Mouse (Mus musculus): ENCODE data around the gene Grb10. TPM values are rescaled to one million over a fixed set of nuclear protein-coding genes. Genes with fewer than 3 reads are reported as not detected.

The Grb10 gene
- polyA plus RNA-seq, 2 experiments: 43.2 to 91.5 TPM

- H3K27ac ChIP-seq: no peak overlapping the region
- no peak overlapping the region for H3K4me3 ChIP-seq (ENCODE audit: insufficient read depth in 1 of 2, low read depth in 2 of 2, low read length in 2 of 2)
- H3K9ac ChIP-seq (replicated peaks): no peak overlapping the region
- H3K9me3 ChIP-seq (ENCODE audit: control insufficient read depth, low read length): no peaks in the 10 kb centered on the region
- no peak overlapping the region for H3K4me2 ChIP-seq (ENCODE audit: low read depth)
- peaks cover 3% of the 10 kb centered on the region for H3K36me3 ChIP-seq (replicated peaks; ENCODE audit: control insufficient read depth, insufficient read depth, low read depth)
- no peaks in the 10 kb centered on the region for H3K27me3 ChIP-seq (ENCODE audit: control insufficient read depth, insufficient read depth, low read length)
- DNase-seq (ENCODE audit: low read depth in 3 of 3, low spot score in 3 of 3) (no peak), ATAC-seq (ENCODE audit: insufficient read depth) (no peak)
- peaks cover 0 to 8% of the 10 kb centered on the region in 2 experiments; a peak in 2 of 4 replicates for H3K4me1 ChIP-seq (replicated peaks; ENCODE audit: control insufficient read depth in 2 of 2, insufficient read depth in 2 of 2, low read length in 1 of 2)
- 72% methylated on average over 5 of the region's 5 CpGs for WGBS (ENCODE audit: insufficient replicate concordance)
- TF ChIP-seq EP300 (IDR thresholded peaks at IDR 0.05; ENCODE audit: low read depth): no peak
- TF ChIP-seq CTCF (IDR thresholded peaks at IDR 0.05; ENCODE audit: low read depth): no peak
These were observed 97.4 kb downstream of the Grb10 start for GRCm38 (mm10) chr11:11940833-11941681.

- Histone ChIP-seq H3K4me2 (ENCODE audit: low read depth) (no peak overlapping the region), H3K9me3 (ENCODE audit: control insufficient read depth, low read length) (no peaks in the 10 kb centered on the region), H3K4me3 (ENCODE audit: insufficient read depth in 1 of 2, low read depth in 2 of 2, low read length in 2 of 2) (no peak overlapping the region), H3K4me1 (replicated peaks; ENCODE audit: control insufficient read depth in 2 of 2, insufficient read depth in 2 of 2, low read length in 1 of 2) (peaks cover 0 to 8% of the 10 kb centered on the region in 2 experiments; a peak in 2 of 4 replicates), H3K27ac (no peak overlapping the region), H3K9ac (replicated peaks) (no peak overlapping the region), H3K27me3 (ENCODE audit: control insufficient read depth, insufficient read depth, low read length) (no peaks in the 10 kb centered on the region), H3K36me3 (replicated peaks; ENCODE audit: control insufficient read depth, insufficient read depth, low read depth) (peaks cover 6% of the 10 kb centered on the region)
- DNase-seq (ENCODE audit: low read depth in 3 of 3, low spot score in 3 of 3) (no peak), ATAC-seq (ENCODE audit: insufficient read depth) (no peak)
- 26% methylated on average over 3 of the region's 3 CpGs for WGBS (ENCODE audit: insufficient replicate concordance)
- TF ChIP-seq EP300 (IDR thresholded peaks at IDR 0.05; ENCODE audit: low read depth): no peak
- no peak for TF ChIP-seq CTCF (IDR thresholded peaks at IDR 0.05; ENCODE audit: low read depth)
These were observed 98.9 kb downstream of the Grb10 start for GRCm38 (mm10) chr11:11939611-11940010.

DNA sequence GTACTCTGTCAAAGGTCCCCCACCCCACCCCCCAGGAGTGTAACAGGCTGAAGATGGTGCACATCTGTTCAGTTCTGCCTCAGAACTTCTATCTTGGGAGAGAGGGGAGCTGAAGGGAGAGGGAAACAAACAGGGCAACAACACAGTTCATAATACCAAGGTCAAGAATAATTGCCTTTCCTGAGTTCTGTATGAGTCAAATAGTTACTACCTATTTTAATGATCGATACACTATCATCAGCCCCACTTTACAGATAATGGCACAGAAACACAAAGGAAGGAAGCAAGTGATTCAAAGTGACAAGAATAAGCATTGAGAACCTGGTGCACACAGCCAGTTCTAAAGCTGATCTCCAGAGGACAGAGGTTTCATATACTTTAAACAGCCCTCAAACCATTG is 99.9 kb downstream of the Grb10 start:
- no peaks in the 10 kb centered on the region for H3K27me3 ChIP-seq (ENCODE audit: control insufficient read depth, insufficient read depth, low read length)
- ATAC-seq (ENCODE audit: insufficient read depth) (no peak), DNase-seq (ENCODE audit: low read depth in 3 of 3, low spot score in 3 of 3) (no peak)
- no peaks in the 10 kb centered on the region for H3K9me3 ChIP-seq (ENCODE audit: control insufficient read depth, low read length)
- no peak overlapping the region for H3K4me2 ChIP-seq (ENCODE audit: low read depth)
- peaks cover 8% of the 10 kb centered on the region for H3K36me3 ChIP-seq (replicated peaks; ENCODE audit: control insufficient read depth, insufficient read depth, low read depth)
- TF ChIP-seq EP300 (IDR thresholded peaks at IDR 0.05; ENCODE audit: low read depth): no peak
- TF ChIP-seq CTCF (IDR thresholded peaks at IDR 0.05; ENCODE audit: low read depth): no peak
- H3K4me3 ChIP-seq (ENCODE audit: insufficient read depth in 1 of 2, low read depth in 2 of 2, low read length in 2 of 2): no peak overlapping the region
- no peak overlapping the region for H3K27ac ChIP-seq
- H3K4me1 ChIP-seq (replicated peaks; ENCODE audit: control insufficient read depth in 2 of 2, insufficient read depth in 2 of 2, low read length in 1 of 2): peaks cover 0 to 10% of the 10 kb centered on the region in 2 experiments; a peak in 2 of 4 replicates
- WGBS (ENCODE audit: insufficient replicate concordance): 69% methylated on average over 1 of the region's 1 CpGs
- H3K9ac ChIP-seq (replicated peaks): no peak overlapping the region

DNA sequence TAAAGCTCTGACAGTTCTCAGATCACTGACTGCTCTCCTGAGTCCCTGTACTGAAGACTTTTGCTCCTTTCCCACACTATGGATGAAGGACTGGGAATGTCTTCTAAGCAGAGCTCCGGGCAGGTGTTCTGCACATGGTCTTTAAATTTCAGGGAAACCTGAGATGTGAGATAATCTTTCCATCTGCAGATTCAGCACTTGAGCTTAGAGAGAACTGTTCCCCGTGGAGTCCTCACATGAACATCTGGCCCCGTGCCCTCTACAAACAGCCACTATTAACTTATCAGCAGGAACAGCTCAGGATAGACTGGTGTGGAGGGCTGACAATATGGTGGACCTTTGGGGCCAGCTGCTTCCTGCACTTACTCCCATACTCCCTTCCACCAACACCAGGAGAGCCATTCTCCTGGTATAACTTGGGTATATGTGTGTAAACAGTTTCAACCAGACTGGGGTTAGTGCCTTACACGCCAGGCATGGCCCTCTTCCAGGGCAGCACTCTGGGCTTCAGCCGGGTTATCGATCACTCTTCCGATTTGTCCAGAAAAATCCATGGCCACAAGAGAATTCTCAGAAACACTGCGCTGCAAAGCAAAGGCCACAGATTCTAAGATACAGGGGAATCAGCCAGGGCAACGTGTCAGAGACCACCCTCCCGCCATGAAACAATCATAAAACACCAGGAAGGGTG is 101.0 kb downstream of the Grb10 start:
- no peaks in the 10 kb centered on the region for H3K27me3 ChIP-seq (ENCODE audit: control insufficient read depth, insufficient read depth, low read length)
- H3K4me1 ChIP-seq (replicated peaks; ENCODE audit: control insufficient read depth in 2 of 2, insufficient read depth in 2 of 2, low read length in 1 of 2): peaks cover 0 to 13% of the 10 kb centered on the region in 2 experiments; a peak in 2 of 4 replicates
- peaks cover 8% of the 10 kb centered on the region for H3K36me3 ChIP-seq (replicated peaks; ENCODE audit: control insufficient read depth, insufficient read depth, low read depth)
- 67% methylated on average over 10 of the region's 10 CpGs for WGBS (ENCODE audit: insufficient replicate concordance)
- no peaks in the 10 kb centered on the region for H3K9me3 ChIP-seq (ENCODE audit: control insufficient read depth, low read length)
- no peak overlapping the region for H3K4me3 ChIP-seq (ENCODE audit: insufficient read depth in 1 of 2, low read depth in 2 of 2, low read length in 2 of 2)
- DNase-seq (ENCODE audit: low read depth in 3 of 3, low spot score in 3 of 3) (no peak), ATAC-seq (ENCODE audit: insufficient read depth) (0 out of 2 replicates have a peak, but pooled peaks have one; percentile 10)
- no peak overlapping the region for H3K27ac ChIP-seq
- TF ChIP-seq EP300 (IDR thresholded peaks at IDR 0.05; ENCODE audit: low read depth) (no peak), CTCF (IDR thresholded peaks at IDR 0.05; ENCODE audit: low read depth) (no peak)
- no peak overlapping the region for H3K9ac ChIP-seq (replicated peaks)
- H3K4me2 ChIP-seq (ENCODE audit: low read depth): no peak overlapping the region

- Histone ChIP-seq H3K9me3 (ENCODE audit: control insufficient read depth, low read length) (no peaks in the 10 kb centered on the region), H3K4me2 (ENCODE audit: low read depth) (no peak overlapping the region), H3K9ac (replicated peaks) (no peak overlapping the region), H3K36me3 (replicated peaks; ENCODE audit: control insufficient read depth, insufficient read depth, low read depth) (peaks cover 8% of the 10 kb centered on the region), H3K27me3 (ENCODE audit: control insufficient read depth, insufficient read depth, low read length) (no peaks in the 10 kb centered on the region), H3K4me3 (ENCODE audit: insufficient read depth in 1 of 2, low read depth in 2 of 2, low read length in 2 of 2) (no peak overlapping the region), H3K4me1 (replicated peaks; ENCODE audit: control insufficient read depth in 2 of 2, insufficient read depth in 2 of 2, low read length in 1 of 2) (peaks cover 0 to 10% of the 10 kb centered on the region in 2 experiments; a peak in 2 of 4 replicates), H3K27ac (no peak overlapping the region)
- no peak for DNase-seq (ENCODE audit: low read depth in 3 of 3, low spot score in 3 of 3)
- ATAC-seq (ENCODE audit: insufficient read depth): no peak
- 67% methylated on average over 8 of the region's 8 CpGs for WGBS (ENCODE audit: insufficient replicate concordance)
- TF ChIP-seq EP300 (IDR thresholded peaks at IDR 0.05; ENCODE audit: low read depth) (no peak), CTCF (IDR thresholded peaks at IDR 0.05; ENCODE audit: low read depth) (no peak)
These were observed 103.7 kb downstream of the Grb10 start for GRCm38 (mm10) chr11:11934808-11935207.
